Mouse (Mus musculus) cerebellum, adult 8-10 months (tissue): ENCODE data around the gene Mmp19.
"Not testable (repeated sequence)": the region's sequence is repeated elsewhere in the genome, so short reads cannot be mapped to it uniquely, and the experiment has no call there.

Source experiments
- DNase-seq: peaks from one replicate; pipeline ENCODE4 v3.0.0; 2022

Mmp19 gene

DNA sequence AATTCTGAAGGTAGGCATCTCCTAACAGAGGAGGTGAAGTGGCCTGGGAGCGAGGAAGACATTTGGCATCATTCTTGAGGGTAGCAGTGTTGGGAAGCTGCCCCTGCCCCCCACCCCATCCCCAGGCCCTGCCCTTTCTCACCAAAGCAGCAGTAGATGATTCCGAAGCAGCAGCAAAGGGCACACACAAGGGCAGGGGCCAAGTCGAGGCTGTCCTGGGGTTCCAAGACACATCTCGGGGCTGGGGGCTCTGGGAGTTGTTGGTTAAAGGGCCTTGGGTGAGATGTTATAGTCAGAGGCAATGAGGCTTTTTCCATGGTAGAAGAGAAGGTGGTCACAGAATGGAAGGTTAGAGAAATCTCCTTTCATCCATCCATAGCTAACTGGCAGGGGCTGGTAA is 12.2 kb downstream of the Mmp19 start:
- DNase-seq = no peak

DNA sequence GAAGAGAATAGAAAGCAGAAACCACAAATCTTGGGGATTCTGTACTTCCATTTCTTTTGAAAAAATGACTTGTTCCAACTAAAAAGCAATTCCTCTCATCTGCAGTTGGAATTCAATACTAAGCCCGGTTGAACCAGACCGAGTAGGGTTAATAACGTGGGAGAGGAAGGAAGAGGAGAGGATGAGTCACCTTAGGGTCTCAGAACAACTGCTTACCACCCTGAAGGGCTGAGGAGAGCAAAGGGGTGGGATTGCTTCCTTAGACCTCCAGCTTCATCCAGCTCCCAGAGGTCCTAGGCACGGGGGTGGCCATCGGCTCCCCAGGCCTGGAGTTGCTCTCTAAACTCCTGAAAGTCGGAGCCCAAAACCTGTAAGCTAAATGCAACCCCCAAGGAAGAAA is 12.7 kb downstream of the Mmp19 start:
- no peak for DNase-seq

- peak; percentile 65 for DNase-seq
Measured at GRCm38 (mm10) chr10:128803771-128804270, 13.1 kb downstream of the Mmp19 start, which contains the start of gene Dnajc14. Dnajc14 (plus strand) TSS chr10:128804062.

DNA sequence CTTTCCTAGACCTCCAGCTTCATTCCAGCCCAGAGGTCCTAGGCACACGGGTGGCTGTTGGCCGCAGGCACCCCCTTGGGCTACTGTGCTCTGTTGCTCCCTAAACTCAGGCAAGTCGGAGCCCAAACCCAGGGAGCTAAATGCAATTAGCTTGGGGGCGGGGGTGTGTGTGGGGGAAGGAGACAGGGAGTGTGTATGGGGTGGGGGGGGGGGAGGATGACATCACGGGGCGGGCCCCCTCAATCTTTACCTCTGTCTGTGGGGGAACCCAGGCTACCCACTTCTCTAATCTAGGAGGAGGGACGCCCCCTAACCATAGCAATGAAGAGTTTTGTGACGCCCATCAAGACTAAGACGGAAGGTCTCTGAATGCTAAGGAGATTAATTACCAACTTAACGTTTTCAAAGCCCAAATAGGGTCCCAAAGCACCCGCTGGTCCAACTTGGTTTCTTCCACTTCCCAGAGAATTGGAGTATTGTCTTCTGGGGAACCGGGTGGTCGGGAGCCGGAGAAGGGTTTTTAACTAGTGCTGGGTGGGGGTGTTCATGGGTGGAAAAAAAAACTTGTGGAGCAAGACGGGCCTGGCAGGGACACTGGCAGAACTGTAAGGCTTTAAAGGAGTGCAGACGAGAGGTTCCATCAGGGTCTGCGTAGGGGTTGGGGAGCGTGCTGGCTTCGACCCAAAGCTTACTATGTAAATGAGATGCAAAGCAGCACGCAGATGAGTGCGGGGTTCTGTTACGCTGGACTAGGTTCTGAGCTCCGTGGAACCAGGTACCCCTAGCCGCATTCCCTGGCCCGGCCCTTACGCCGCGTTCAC is 13.8 kb downstream of the Mmp19 start, which contains the start of gene Tmem198b:
Gene Tmem198b (minus strand): TSS at position 100 of the 821 bp plus-strand sequence.
- DNase-seq = peak; percentile 69

DNA sequence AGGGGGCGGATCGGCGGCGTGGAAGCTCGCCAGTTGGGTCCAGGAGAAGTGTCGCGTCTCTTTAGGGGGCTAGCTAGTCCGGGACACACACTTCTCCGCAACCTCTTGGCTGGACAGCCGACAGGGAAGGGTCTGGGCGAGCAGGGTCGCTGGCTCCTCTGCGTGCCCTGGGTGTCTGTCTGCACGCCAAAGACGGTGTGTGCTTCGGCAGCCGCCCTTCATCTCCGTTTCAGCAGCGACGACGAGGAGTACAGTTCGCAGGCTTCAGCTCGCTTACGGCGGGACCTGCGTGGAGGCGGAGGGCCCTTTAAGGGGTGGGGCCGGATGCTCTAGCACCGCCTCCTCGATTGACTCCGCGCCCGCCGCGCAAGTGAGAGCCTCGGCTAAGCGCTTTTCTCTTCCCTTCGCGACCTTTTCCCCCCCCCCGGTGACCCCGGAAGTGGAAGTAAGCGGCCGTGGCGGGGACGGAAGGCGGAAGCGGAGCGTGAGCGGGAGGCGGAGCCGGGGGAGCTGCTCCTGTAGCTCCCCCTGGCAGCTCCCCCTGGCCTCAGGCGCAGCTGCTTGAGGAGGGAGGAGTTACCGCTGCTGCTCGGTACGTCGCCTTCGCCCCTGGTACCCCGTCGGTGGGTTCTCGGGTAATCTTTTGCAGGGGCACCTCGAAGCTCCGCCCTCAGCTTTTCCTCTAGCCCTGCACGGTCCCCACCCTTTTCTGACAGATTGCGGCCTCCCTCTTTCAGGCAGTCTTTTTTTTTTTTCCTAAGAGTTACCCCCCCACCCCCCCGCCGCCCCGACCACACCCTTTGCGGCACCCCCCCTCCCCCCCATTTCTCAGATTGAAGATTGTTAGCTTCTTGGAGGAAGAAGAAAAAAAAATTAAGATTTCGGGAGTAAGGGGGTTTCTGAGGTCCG is 14.6 kb downstream of the Mmp19 start:
- peak; percentile 92 for DNase-seq

DNA sequence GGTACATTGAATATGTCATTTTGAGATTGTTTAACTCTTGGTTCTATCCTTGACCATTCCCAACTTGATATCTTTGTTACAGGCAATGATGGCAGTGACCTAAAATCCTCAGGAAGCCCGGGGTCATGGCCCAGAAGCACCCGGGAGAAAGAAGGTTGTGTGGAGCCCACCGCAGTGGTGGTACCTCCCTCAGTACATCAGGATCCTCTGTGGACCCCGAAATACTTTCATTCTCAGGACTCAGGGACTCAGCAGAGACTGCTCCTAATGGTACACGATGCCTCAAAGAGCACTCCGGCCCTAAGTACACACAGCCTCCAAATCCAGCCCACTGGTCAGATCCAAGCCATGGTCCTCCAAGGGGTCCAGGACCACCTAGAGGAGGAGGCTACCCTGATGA is 15.4 kb downstream of the Mmp19 start:
- no peak for DNase-seq

DNA sequence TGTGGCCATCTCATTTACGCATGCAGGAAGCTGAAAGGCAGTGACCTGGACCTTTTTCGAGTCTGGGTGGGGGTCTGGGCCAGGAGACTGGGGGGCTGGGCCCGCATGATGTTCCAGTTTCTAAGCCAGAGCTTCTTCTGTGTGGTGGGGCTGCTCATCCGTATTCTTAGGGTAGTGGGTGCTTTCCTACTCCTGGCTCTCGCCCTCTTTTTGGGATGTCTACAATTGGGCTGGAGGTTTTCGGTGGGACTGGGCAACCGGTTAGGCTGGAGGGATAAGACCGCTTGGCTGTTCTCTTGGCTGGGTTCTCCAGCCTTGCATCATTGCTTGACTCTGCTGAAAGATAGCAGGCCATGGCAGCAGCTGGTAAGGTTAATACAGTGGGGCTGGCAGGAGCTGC is 16.3 kb downstream of the Mmp19 start:
- DNase-seq = no peak

DNA sequence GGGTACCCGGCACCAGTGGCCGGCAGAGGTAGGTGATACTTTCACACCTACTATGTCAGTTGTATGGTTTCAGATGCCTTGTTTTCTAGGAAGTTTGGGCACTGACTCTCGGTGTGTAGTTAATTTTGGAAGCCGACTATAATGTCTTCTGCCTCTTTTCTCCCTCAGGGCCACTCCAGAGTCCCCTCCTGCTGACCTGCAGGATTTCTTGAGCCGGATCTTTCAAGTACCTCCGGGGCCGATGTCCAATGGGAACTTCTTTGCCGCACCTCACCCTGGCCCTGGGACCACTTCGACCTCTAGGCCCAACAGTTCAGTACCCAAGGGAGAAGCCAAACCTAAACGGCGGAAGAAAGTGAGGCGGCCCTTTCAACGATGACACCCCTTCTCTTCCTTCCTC is 26.3 kb downstream of the Mmp19 start, which contains the start of gene Sarnp:
Gene Sarnp (plus strand): TSS at position 301 of the 400 bp plus-strand sequence.
- no peak for DNase-seq

DNA sequence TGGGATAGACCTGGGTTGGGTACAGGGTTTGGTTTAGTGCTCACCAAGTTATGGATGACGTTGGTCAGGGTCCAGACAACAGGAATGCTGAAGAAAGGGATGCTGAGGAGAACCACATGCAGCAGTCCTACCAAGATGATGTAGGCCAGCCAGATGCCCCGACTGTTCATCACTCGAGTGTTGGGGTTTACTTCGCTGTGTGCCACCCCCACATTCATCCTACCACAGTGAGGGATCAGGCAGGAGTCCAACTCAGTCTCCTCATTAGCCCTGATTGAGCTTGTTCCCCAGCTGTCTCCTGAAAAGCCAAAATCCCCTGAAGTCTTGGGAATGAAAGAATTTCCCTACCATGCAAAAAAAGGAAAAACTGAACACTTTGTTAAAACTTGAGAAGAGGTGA is 29.5 kb downstream of the Mmp19 start:
- DNase-seq = no peak

DNA sequence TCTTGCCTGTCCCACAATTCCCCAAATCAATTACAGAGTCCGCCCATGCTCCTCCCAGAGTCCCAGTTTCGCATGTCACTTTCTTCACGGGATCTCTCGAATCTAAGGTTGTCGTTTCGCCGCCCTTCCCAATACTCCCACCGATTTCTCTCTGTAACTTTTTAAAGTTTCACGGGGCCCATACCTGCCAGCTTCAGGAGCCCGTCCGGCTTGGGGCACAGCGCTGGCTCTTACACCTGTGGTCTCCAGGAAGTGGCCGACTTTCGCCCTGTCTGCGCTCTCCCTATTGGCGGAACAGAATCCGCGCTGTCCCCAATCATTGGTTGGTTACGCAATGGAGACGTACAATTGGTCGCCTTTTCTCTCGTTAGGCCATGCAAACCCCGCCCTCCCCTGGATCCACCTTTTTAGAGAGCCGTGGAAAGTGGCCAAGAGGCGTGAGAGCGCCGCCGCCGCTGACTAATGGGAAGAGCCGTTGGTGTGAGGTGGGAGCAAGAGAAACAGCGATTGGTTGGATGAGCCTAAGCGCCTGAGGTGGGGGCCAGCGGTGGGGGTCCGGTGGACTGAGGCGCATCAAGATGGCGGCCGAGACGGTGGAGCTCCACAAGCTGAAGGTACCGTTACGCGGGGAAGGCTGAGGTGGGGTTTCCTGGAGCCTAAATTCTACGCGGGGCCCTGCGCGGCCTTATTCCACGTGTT is 30.8 kb downstream of the Mmp19 start, which contains the start of gene Ormdl2:
Gene Ormdl2 (minus strand): TSS at position 288 of the 699 bp plus-strand sequence.
- peak; percentile 99 for DNase-seq

DNA sequence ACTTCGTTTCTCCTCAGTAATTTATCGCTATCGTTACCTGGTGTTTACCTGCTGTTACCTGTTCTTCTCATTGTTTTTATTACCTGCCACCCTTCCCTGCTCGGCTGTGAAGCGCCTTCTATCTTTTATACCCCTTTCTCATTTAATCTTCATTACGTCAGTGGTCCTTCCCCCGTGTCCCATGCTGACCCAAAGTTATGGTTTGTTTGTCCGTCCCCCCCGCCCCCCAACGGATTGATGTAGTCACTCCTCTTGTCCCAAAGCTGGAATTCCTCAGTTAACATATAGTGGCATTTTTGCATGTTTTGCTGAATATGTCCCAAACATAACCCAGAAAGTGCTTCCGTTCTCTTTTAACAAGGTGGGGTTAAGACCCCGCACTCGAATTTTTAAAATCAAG is 31.4 kb downstream of the Mmp19 start:
- no peak for DNase-seq

DNA sequence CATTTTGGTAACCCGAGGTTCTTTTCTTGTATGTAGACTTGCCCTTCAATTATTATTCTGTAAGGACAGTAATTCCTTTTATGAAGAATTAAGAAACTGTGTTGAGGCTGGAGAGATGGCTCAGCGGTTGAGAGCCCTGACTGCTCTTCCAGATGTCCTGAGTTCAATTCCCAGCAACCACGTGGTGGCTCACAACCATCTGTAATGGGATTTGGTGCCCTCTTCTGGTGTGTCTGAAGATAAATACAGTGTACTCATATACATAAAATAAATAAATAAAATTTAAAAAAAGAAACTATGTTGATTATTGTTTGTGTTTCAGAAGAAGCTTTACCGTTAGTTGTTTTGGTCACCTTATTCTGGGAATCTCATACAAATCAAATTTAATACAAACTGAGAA is 32.4 kb downstream of the Mmp19 start:
- DNase-seq = not testable (repeated sequence)

- DNase-seq = no peak
Measured at GRCm38 (mm10) chr10:128823821-128824220, 33.1 kb downstream of the Mmp19 start.

GRCm38 (mm10) chr10:128837400-128837799 is 46.7 kb downstream of the Mmp19 start:
- DNase-seq = no peak

GRCm38 (mm10) chr10:128839434-128839833 is 48.7 kb downstream of the Mmp19 start:
- DNase-seq = no peak

DNA sequence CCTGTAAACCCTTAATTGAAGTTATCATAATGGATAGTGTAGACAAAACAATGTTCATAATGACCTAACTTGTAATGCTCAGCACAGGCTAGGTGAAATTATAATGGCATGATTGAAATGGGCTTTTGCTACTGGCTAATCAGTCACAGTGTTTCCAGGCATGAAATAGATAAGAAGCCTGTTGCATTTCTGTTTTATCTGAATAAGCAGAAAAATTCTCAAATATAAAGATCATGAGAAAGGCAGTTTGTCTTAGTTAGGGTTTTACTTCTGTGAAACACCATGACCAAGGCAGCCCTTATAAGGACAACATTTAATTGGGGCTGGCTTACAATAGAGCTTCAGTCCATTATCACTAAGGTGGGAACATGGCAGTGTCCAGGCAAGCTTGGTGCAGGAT is 49.9 kb downstream of the Mmp19 start:
- DNase-seq = no peak

- DNase-seq = no peak
Measured at GRCm38 (mm10) chr10:128843260-128843659, 52.5 kb downstream of the Mmp19 start.

DNA sequence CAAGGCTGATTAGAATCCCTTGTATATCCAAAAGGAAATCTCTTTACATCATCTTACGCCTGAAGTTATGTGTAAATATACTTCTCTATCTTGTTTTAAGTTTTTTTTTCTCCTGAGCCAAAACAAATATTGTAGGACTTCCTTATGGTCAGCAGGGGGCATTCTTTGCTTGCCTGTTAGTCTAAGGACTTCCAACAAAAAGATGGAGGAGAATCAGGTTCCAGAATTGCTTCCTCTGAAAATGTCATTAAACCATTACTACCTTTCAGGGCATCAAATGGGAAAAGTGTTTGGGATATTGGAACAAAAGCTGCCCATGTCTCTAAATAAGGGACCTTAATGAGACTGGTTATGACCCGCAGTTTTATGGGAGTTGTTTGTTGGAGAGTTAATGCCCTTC is 54.8 kb downstream of the Mmp19 start:
- DNase-seq = no peak

- no peak for DNase-seq
Measured at GRCm38 (mm10) chr10:128846664-128847063, 56.0 kb downstream of the Mmp19 start.

DNA sequence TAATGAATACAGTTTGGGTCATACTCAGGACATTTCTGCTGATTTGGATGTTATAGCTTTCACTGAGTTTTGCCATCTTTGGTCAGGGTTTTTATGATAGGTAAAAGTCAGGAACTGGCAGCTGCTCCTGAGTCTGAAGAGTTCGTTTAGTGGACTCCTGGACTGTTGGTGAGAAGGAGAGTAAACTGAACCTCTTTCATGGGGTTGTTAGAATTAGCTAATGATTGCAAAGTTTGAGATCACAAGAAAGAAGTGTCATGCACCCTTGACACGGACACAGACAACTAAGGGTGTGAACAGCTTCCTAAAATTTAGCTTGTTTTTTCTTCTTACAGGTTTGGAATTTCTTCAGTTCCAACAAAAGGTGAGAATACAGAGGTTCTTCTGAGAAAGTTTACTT is 57.7 kb downstream of the Mmp19 start:
- no peak for DNase-seq

GRCm38 (mm10) chr10:128850339-128850738 is 59.6 kb downstream of the Mmp19 start:
- DNase-seq = no peak
